Mouse (Mus musculus): ENCODE measurements at regions not wholly inside any gene's neighbourhood (a gene's known extent, or its start where the extent isn't known, plus 50 kb on each side); places are given as distances from the start of the nearest gene placed in this dataset.
"Not testable (repeated sequence)": the region's sequence is repeated elsewhere in the genome, so short reads cannot be mapped to it uniquely, and the experiment has no call there.

DNA sequence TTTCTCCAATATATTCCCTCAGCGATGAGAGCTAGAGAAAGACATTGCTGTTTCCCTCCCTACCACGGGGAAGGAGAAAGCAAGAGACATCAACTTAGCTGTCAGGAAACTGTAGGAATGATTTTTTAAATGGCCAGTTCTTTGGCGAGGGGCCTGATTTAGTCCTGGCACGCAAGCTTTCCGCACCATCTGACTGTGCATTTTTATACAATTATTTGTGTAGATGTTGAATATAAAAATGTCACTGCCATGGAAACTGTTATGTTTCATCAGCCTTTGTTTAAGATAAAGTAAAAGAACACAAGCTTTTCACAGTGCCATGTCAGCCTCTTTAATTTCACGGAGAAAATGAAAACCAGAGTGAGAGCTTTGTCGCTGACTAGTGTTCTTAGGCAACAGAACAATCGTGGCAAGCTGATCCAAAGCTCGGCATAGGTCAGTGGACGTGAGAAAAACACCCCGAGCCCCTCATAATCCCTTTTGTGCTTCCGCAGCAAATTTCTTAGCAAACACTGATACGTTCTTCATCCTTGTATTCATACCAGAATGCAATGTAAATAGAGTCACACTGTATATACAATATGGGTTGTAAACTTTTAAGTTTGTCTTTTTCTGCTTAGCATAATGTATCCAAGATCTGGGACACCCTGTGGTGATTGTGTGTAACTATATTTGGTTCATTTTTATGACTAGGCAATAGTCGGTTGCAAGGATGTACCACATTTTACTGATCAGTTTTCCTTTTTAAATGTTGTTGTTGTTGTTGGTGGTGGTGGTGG lies 79.9 kb upstream of the Tars start:
- in situ Hi-C loops (cut with MboI, MseI), result no loop called here

DNA sequence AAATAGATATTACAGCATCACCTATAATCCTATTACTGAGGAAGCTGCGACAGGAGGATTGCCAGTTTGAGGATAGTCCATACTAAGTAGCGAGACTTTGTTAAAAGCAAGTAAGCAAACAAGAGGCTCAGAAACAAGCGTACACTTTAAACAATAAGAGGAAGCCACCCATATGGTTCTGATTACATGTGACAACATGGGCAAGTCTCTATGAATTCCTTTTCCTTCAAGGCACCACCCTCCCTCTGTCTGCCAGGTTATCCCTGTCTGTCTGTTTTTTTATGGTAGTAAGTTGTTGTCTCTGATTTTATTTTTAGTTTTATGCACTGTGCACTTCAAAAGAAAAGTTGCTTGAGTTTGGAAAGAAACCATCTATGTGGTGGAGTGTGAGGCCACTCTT lies 76.8 kb upstream of the Tars start:
- in situ Hi-C loops (cut with MboI, MseI), result no loop called here

DNA sequence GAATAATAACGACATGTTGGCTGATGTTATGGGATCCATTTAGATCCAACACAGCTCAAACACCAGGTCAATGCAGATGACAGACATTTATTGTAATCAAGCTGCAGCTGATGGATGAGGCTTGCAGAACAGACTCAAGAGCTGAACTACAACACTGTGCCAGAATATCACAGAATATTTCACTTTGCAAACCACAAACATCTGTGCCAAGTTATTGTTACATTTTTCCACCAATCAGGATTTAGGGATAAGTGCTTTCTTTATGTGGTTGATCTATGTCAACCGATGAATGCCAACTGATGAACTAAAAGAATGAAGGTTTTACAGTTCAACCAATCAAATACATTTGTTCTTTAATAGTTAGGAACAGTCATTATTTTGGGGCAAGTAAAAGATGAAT lies 63.9 kb upstream of the Tars start:
- in situ Hi-C loops (cut with MboI, MseI), result no loop called here

- in situ Hi-C loops (cut with MboI, MseI), result not testable (repeated sequence)
Observed at GRCm38 (mm10) chr15:11461575-11461974, 62.1 kb upstream of the Tars start.

DNA sequence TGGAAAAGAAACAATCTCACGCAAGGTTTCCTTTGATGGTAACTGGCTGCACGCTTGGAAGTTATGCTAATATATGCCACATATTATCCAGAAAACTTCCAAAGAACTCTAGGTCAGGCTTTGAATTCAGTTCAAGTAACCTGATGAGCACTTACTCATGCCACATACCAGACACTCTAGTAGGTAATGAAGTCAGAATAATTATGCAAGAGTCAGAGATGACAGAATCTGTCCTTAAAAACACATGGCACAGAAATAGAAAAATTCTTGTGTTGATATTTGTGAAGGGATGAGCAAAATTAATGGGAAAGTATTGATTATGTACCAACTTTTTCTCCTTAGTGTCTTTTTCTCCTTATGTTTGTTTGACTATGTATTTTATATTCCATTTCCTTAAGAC lies 59.8 kb upstream of the Tars start:
- in situ Hi-C loops (cut with MboI, MseI), result no loop called here

DNA sequence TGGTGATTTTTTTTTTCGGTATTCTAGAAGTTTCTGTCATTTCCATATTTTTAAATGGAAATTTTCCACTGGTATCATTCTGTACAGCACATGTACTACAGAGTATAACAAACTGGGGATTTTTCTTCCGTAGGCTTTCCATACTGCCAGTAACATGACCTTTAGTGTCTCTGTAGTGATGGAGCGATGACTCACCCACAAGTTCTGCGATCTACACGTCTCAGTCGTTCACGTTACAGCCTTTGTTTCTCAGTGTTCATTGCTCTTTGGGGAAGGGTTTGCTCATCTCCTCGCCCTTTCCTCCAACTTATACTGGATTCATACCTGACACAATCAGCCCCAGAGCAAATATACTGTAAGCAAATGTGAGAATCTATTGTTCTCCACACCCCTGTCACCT lies 57.8 kb upstream of the Tars start:
- in situ Hi-C loops (cut with MboI, MseI), result no loop called here

GRCm38 (mm10) chr15:11455982-11456381 lies 56.5 kb upstream of the Tars start:
- in situ Hi-C loops (cut with MboI, MseI), result no loop called here

DNA sequence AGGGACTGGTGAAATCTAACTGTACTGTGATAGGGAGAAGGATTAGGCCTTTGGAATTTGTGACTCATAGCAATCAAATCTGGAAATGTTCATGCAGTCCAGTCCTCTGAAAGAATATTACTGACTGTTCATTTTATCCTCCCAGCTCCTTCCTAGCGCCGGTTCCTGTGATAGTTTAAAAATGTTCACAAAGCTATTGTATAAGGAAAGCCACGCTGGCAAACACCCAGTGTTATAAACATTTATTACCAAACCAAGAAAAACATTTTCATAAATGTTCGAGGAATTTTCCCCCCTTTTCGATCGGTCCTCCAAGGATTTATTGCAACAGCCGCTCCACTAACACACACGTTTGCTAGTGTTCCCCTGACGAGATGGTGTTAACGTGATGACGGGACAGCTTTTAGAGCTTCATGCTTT lies 55.9 kb upstream of the Tars start:
- in situ Hi-C loops (cut with MboI, MseI), result no loop called here

DNA sequence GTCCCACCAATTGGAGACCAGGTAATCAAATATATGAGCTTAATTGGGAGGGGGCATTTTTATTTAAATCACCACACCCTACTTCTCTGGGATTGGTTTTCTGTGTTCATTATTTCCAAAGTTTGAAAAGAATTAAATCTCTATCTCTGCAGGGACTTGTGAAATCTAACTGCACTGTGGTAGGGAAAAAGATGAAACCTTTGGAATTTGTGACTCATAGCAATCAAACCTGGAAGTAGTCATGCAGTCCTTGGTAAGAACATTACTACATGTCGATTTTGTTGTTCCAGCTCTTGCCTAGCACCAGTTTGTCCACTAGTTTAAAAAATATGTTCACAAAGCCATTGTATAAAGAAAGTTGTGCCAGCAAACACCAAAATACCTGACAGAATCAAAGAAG lies 54.5 kb upstream of the Tars start:
- in situ Hi-C loops (cut with MboI, MseI), result no loop called here

DNA sequence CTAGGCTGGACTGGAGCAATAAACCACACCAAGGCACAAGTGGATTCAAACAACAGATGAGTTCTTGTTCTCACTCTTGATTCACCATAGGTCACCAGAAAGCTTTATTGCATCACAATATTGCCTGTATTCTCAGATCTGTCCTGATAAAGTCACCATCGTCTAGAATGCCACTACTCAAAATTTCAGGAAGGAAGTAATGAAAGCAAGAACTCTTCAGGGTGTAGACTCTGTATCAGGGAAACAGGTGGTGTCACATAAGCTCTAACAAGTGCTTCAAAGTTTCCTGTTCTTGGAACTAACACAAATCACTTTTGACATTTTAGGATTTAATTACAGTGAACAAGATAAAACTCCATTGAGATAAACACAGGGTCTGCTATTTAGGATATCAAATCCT lies 52.2 kb upstream of the Tars start:
- in situ Hi-C loops (cut with MboI, MseI), result no loop called here

Data from regulatory T cell (primary cell).